Mouse (Mus musculus) bone marrow macrophage, adult 2 months (primary cell): ENCODE measurements around the gene Plk3. TPM values are rescaled to one million over a fixed set of nuclear protein-coding genes. Genes with fewer than 3 reads are reported as not detected.

Experiments
- H3K27ac ChIP-seq: 2 replicates; pipeline ENCODE4 v1.5.1; 2012; ENCODE audit warnings: low read depth, low read length; ENCODE audit not compliant: insufficient read depth
- H3K4me1 ChIP-seq: 2 replicates; pipeline ENCODE4 v1.6.1; 2012; ENCODE audit warnings: low read length; ENCODE audit not compliant: control insufficient read depth, insufficient read depth
- H3K4me3 ChIP-seq: 2 replicates; pipeline ENCODE4 v1.5.1; 2012; ENCODE audit warnings: mild to moderate bottlenecking, low read length, moderate library complexity; ENCODE audit not compliant: insufficient read depth
- CTCF ChIP-seq: IDR thresholded peaks from 2 replicates; pipeline ENCODE4 v1.5.1; 2012; ENCODE audit warnings: low read depth, mild to moderate bottlenecking, low read length, moderate library complexity
- POLR2A ChIP-seq: IDR thresholded peaks from 2 replicates; pipeline ENCODE4 v1.6.1; 2012; ENCODE audit warnings: mild to moderate bottlenecking, low read depth, low read length, borderline replicate concordance
- polyA plus RNA-seq: library from polyadenylated mRNA; stranded (reverse); fragments of >200 nt; gene quantifications from 2 replicates; pipeline ENCODE4 v1.2.4, GENCODE M21; 2012; ENCODE audit not compliant: missing spikeins, insufficient read depth, insufficient read length

Plk3 gene
- polyA plus RNA-seq, 1 experiment: 2.9 TPM

DNA sequence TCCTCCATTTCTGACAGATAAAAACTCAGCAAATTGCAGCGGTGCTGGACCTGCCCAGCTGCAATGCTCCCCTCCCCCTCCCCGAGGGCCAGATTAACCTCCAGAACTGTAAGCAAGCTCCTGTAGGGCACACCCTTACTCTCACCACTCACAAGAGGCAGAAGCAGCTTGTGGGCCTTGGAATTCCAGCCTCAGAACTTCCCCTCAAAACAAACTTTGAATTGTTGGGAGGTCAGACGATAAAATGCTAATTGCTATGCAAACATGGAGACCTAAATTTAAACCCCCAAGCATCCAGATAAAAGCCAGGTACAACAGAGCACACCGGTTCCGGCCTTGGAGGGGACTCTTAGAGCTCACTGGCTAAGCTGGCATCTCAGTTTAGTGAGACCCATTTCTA lies 19.0 kb upstream of the Plk3 start:
- Histone ChIP-seq H3K27ac (no peak overlapping the region), H3K4me1 (peaks cover 12% of the 10 kb centered on the region), H3K4me3 (peak overlapping the region; percentile 77; the same call in 1 of the 2 replicates)
- TF ChIP-seq CTCF (no peak), POLR2A (no peak)

DNA sequence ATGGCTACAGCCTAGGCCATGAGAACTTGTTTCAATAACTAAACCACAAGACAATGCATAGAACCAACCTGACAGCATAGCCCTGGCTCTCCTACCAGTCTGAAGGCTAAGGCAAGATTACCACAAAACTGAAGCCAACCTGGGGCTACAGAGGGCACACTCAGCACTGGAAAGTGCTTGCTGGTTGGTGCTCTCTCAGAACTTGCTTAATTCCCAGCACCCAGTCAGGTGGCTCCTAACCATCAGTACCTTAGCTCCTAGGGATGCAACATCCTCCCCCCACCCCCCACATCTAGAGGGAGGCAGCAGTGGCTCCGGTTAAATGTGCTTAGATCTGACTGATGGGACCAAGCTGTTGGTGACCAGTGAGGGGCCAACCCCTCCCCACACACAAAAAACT lies 17.7 kb upstream of the Plk3 start:
- peaks cover 12% of the 10 kb centered on the region for H3K4me1 ChIP-seq
- no peak overlapping the region for H3K4me3 ChIP-seq
- no peak overlapping the region for H3K27ac ChIP-seq
- TF ChIP-seq POLR2A (no peak), CTCF (no peak)

DNA sequence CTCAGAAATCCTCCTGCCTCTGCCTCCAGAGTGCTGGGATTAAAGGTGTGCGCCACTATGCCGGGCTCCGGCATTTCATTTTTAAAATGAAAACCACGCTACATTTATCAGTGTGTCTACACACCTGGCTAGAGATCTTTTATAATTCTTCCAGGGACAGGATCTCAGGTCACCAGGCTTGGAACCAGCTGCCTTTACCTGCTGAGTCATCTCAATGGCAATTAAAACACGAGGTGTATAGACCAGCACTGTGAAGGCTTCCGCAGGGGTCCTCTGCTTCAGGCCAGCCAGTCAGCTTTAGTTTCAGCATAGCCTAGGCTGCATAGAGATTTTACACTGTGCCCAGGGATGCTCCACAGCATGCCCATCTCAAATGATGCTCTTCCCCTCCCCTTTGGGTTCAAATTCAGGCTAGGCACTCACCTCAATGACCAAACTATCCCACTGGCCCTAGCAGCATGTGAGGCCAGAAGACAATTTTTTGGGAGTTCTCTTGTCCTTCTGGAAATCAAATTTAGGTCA lies 16.5 kb upstream of the Plk3 start:
- Histone ChIP-seq H3K4me3 (no peak overlapping the region), H3K27ac (no peak overlapping the region), H3K4me1 (peaks cover 12% of the 10 kb centered on the region)
- TF ChIP-seq CTCF (no peak), POLR2A (no peak)

DNA sequence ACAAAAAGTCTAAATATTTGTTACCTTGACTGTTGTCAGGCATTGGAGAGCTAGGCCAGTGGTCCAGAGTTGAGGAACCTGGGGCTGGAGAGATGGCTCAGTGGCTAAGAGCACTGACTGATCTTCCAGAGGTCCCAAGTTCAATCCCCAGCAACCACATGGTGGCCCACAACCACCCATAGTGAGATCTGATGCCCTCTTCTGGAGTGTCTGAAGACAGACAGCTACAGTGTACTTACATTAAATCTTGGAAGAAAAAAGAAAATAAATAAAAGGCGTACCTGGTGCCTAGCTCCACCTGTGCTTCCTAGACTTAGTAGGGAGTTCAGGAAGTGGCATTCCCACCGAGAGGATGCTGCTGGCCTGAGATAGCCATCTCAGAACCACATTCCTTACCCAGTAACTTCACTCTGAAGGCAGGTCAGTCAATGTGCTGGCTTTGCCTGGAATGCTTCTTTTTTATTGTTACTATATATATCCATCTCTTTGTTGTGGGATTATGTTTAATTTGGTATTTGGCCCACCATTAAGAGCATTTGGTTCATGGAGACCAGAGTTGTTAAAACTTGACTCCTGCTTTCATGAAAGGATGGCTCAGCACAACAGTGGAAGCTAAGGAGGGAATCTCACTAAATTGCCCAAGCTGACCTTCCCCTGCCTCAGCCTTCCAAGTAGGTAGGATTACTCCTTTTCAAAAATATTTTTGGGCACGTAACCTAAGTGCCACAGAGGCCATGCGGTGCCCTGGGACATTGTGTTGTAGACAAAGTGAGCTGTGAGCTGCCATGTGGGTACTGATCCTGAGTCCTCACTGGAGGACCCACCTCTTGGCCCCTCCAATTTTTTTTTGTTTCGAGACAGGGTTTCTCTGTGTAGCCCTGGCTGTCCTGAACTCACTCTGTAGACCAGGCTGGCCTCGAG lies 15.8 kb upstream of the Plk3 start:
- H3K27ac ChIP-seq: no peak overlapping the region
- TF ChIP-seq POLR2A (no peak), CTCF (no peak)
- peaks cover 12% of the 10 kb centered on the region for H3K4me1 ChIP-seq
- H3K4me3 ChIP-seq: no peak overlapping the region

DNA sequence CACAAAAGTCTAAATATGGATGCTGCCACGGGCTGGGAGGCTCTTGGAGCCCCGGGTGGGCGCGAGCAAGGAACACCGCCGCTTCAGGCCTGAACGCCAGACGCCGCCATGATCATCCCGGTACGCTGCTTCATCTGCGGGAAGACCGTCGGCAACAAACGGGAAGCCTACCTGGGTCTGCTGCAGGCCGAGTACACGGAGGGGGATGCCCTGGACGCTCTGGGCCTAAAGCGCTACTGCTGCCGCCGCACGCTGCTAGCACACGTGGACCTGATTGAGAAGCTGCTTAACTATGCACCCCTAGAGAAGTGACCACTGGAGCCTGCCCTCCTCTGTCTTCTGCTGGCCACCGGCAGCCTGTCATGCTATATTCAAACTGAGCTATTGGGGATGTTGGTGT lies 15.1 kb upstream of the Plk3 start:
- H3K4me3 ChIP-seq: no peak overlapping the region
- peaks cover 9% of the 10 kb centered on the region for H3K4me1 ChIP-seq
- no peak overlapping the region for H3K27ac ChIP-seq
- TF ChIP-seq POLR2A: no peak

DNA sequence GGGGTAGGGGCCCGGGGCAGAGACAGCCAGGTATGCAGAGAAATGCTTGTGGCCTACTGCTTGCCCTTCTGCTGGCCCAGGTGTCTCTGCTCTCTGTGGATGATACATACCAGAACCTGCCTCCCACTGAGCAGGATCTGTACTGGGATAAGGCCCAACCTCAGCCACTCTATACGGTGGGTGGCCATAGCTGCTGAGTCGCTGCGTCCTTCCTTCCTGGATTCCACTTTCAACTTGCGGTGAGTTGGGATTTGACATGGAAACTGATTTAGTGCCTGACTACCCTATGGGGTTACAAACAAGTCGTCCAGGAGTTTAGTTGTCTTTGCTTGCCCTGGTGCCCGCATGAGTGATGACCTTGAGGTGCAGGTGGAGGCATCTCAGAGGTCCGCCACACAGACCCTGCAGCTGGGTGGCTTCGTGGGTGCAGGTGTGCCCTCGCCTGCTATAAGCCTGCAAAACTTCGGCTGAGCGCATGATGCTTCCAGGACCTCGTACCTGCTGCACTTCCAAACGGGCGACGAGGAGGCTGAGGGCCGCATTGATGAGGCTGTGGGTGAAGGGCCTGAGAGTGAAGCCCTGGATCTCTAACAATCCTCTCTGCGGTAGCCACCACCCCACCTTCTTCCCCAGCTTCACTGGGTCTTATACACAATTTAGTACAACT lies 14.4 kb upstream of the Plk3 start:
- H3K4me3 ChIP-seq: no peak overlapping the region

DNA sequence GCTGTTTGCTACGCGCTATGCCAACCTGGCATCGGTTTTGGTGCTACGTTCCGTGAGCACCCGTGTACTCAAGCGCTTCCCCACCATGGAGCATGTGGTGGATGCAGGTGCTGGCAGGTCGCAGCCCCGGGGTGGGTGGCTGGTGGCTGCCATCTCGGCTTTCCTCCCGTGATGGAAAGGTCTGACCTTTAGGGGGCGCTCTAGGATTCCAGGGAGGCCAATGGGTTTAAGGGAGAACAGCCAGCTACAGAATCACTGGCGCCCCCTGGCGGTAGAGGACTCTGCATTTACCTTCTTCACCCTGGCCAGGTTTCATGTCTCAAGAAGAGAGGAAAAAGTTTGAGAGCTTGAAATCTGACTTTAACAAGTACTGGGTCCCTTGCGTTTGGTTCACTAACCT lies 12.4 kb upstream of the Plk3 start:
- Histone ChIP-seq H3K4me1 (no peaks in the 10 kb centered on the region), H3K27ac (no peak overlapping the region), H3K4me3 (no peak overlapping the region)
- TF ChIP-seq POLR2A (no peak), CTCF (peak; percentile 97)

More for the DNA sequence above, 14.4 kb upstream of the Plk3 start:
- Histone ChIP-seq H3K27ac (no peak overlapping the region), H3K4me1 (peaks cover 4% of the 10 kb centered on the region)
- TF ChIP-seq CTCF: no peak
- TF ChIP-seq POLR2A: no peak

DNA sequence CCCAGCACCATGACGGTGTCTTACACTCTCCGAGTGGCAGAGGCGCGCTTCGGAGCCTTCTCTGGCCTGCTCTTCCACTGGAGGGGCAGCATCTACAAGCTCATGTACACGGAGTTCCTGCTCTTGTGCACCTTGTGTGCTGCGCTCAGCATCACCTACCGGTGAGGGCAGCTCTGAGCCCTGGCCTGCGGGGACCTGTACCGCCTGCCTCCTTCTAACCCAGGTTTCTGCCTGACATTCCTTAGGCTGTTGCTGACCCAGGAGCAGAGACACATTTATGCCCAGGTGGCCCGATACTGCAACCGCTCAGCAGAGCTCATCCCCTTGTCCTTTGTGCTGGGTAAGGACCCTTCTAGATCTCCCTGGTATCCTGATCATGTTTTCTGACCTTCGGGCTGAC lies 11.5 kb upstream of the Plk3 start:
- no peaks in the 10 kb centered on the region for H3K4me1 ChIP-seq
- no peak overlapping the region for H3K4me3 ChIP-seq
- H3K27ac ChIP-seq: no peak overlapping the region
- no peak for TF ChIP-seq CTCF
- TF ChIP-seq POLR2A: no peak

DNA sequence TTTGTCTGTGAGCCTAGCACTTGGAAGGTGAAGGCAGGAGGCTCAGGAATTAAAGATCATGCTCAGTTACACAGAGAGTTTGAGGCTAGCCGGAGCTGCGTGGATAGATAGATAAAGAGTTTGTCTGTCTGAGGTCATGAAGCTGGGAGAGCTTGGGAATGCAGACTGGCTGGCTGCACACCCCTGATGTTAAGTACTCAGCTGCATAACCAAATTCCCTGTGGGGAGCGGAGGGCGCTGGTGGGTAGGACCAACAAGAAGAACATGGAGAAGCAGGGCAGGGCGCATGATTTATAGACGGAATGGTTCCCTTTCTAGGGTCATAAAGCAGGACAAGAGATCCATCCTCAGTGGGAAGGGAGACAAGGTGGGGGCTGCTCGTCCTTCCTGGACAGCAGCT lies 9.3 kb upstream of the Plk3 start:
- Histone ChIP-seq H3K4me1 (no peaks in the 10 kb centered on the region), H3K4me3 (no peak overlapping the region), H3K27ac (no peak overlapping the region)
- TF ChIP-seq CTCF (no peak), POLR2A (no peak)

DNA sequence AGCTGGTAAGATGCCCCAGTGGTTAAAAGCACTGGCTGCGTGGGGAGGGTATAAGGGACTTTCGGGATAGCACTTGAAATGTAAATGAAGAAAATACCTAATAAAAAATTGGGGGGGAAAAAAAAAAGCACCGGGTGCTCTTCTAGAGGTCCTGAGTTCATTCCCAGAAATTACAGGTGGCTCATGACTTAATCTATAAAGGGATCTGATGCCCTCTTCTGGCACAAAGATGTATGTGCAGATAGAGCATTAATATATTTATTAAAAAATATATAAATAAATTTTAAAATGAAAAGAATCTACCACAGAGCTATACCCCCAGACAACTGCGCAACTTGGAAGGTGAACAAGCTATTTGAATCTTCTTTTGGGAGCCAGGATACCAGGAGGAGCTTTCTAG lies 6.8 kb upstream of the Plk3 start:
- no peak for TF ChIP-seq POLR2A
- TF ChIP-seq CTCF: no peak
- Histone ChIP-seq H3K27ac (no peak overlapping the region), H3K4me3 (no peak overlapping the region), H3K4me1 (peaks cover 10% of the 10 kb centered on the region)
